Mouse (Mus musculus): Measurements from ENCODE around the gene Ube2i. TPM values are rescaled to one million over a fixed set of nuclear protein-coding genes. Genes with fewer than 3 reads are reported as not detected.
"Not testable (repeated sequence)": the region's sequence is repeated elsewhere in the genome, so short reads cannot be mapped to it uniquely, and the experiment has no call there.

The Ube2i gene
- polyA plus RNA-seq, 1 experiment = 246 TPM

- TF ChIP-seq REST (IDR thresholded peaks at IDR 0.05; ENCODE audit: insufficient read depth, insufficient read length) = no peak
- no peak for TF ChIP-seq POLR2A (IDR thresholded peaks at IDR 0.05; ENCODE audit: insufficient read length, low read depth)
- no peak for TF ChIP-seq TCF3 (IDR thresholded peaks at IDR 0.05; ENCODE audit: insufficient read length, low read depth)
- no peak for TF ChIP-seq USF1 (IDR thresholded peaks at IDR 0.05; ENCODE audit: low read depth)
- no peak for TF ChIP-seq CEBPB (IDR thresholded peaks at IDR 0.05; ENCODE audit: insufficient read depth, poor library complexity, severe bottlenecking)
- no peak for TF ChIP-seq MYOG (IDR thresholded peaks at IDR 0.05; ENCODE audit: control insufficient read depth in 1 of 3, insufficient read depth in 1 of 3, insufficient read length in 2 of 3, low read depth in 2 of 3)
- no peak for TF ChIP-seq E2F4 (IDR thresholded peaks at IDR 0.05; ENCODE audit: insufficient read depth)
- TF ChIP-seq MYOD1 (IDR thresholded peaks at IDR 0.05; ENCODE audit: control insufficient read depth in 1 of 3, insufficient read length in 2 of 3, low read depth in 2 of 3) = no peak
- TF ChIP-seq SRF (IDR thresholded peaks at IDR 0.05; ENCODE audit: control insufficient read depth, insufficient read length, low read depth) = no peak
- TF ChIP-seq MAX (IDR thresholded peaks at IDR 0.05; ENCODE audit: low read depth) = no peak
- no peak for TF ChIP-seq TCF12 (IDR thresholded peaks at IDR 0.05; ENCODE audit: insufficient read depth, poor library complexity, severe bottlenecking)
- TF ChIP-seq POLR2AphosphoS2 (IDR thresholded peaks at IDR 0.05; ENCODE audit: insufficient read length, low read depth) = no peak
- no peaks in the 10 kb centered on the region for H3K36me3 ChIP-seq (ENCODE audit: control insufficient read depth, insufficient read depth)
- H3K27me3 ChIP-seq (ENCODE audit: control insufficient read depth, insufficient read depth, insufficient read length) = no peaks in the 10 kb centered on the region
- no peak overlapping the region for H3K4me2 ChIP-seq (ENCODE audit: low read depth)
- H3K4me3 ChIP-seq = no peak overlapping the region
- H3ac ChIP-seq (ENCODE audit: control insufficient read depth, insufficient read length) = no peak overlapping the region
- no peaks in the 10 kb centered on the region for H3K79me2 ChIP-seq (ENCODE audit: control insufficient read depth, insufficient read depth)
Observed at GRCm38 (mm10) chr17:25230700-25231099, 43.7 kb downstream of the Ube2i start.

DNA sequence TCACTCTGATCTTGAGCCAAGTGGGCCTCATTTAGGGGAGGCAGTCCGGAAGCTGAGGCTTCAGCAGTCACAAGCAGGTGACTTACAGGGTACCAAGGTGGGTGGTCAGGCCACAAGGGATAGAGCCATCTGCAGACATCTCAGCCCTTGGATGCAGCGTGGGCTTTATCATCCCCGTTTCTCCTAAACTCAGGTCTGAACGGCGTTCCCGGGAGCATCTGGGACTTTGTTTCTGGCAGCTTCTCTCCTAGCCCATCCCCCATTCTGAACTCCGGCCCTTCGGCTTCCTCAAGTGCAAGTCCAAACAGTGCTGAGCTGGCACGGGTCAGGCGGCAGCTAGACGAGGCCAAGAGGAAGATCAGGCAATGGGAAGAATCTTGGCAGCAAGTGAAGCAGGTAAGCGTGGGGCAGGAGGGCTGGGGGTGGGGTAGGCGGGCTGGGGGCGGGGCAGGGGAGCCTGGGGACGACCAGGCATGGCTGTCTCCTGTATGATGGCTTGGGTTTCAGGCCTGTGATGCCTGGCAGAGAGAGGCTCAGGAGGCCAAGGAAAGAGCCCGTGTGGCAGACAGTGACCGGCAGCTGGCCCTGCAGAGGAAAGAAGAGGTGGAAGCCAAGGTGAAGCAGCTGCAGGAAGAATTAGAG, 44.3 kb downstream of the Ube2i start:
- not testable (repeated sequence) for H3K4me2 ChIP-seq (ENCODE audit: low read depth); H3K36me3 ChIP-seq (ENCODE audit: control insufficient read depth, insufficient read depth)

GRCm38 (mm10) chr17:25227991-25228390, 46.4 kb downstream of the Ube2i start:
- no peaks in the 10 kb centered on the region for H3K79me2 ChIP-seq (ENCODE audit: control insufficient read depth, insufficient read depth)
- H3K4me3 ChIP-seq = no peak overlapping the region
- H3K4me2 ChIP-seq (ENCODE audit: low read depth) = no peak overlapping the region
- TF ChIP-seq TCF3 (IDR thresholded peaks at IDR 0.05; ENCODE audit: insufficient read length, low read depth) (no peak), MYOG (IDR thresholded peaks at IDR 0.05; ENCODE audit: control insufficient read depth in 1 of 3, insufficient read depth in 1 of 3, insufficient read length in 2 of 3, low read depth in 2 of 3) (no peak), POLR2A (IDR thresholded peaks at IDR 0.05; ENCODE audit: insufficient read length, low read depth) (no peak), CEBPB (IDR thresholded peaks at IDR 0.05; ENCODE audit: insufficient read depth, poor library complexity, severe bottlenecking) (no peak), E2F4 (IDR thresholded peaks at IDR 0.05; ENCODE audit: insufficient read depth) (no peak), REST (IDR thresholded peaks at IDR 0.05; ENCODE audit: insufficient read depth, insufficient read length) (no peak), MYOD1 (IDR thresholded peaks at IDR 0.05; ENCODE audit: control insufficient read depth in 1 of 3, insufficient read length in 2 of 3, low read depth in 2 of 3) (no peak), POLR2AphosphoS2 (IDR thresholded peaks at IDR 0.05; ENCODE audit: insufficient read length, low read depth) (no peak), MAX (IDR thresholded peaks at IDR 0.05; ENCODE audit: low read depth) (no peak), SRF (IDR thresholded peaks at IDR 0.05; ENCODE audit: control insufficient read depth, insufficient read length, low read depth) (no peak)
- H3K27me3 ChIP-seq (ENCODE audit: control insufficient read depth, insufficient read depth, insufficient read length) = no peaks in the 10 kb centered on the region
- no peaks in the 10 kb centered on the region for H3K36me3 ChIP-seq (ENCODE audit: control insufficient read depth, insufficient read depth)
- no peak overlapping the region for H3ac ChIP-seq (ENCODE audit: control insufficient read depth, insufficient read length)

More for the DNA sequence above, 44.3 kb downstream of the Ube2i start:
- H3ac ChIP-seq (ENCODE audit: control insufficient read depth, insufficient read length); H3K79me2 ChIP-seq (ENCODE audit: control insufficient read depth, insufficient read depth); H3K4me3 ChIP-seq; H3K27me3 ChIP-seq (ENCODE audit: control insufficient read depth, insufficient read depth, insufficient read length): not testable (repeated sequence)

- H3K79me2 ChIP-seq (ENCODE audit: control insufficient read depth, insufficient read depth) = no peaks in the 10 kb centered on the region
- no peaks in the 10 kb centered on the region for H3K27me3 ChIP-seq (ENCODE audit: control insufficient read depth, insufficient read depth, insufficient read length)
- H3ac ChIP-seq (ENCODE audit: control insufficient read depth, insufficient read length) = no peak overlapping the region
- H3K4me3 ChIP-seq = no peak overlapping the region
- no peaks in the 10 kb centered on the region for H3K36me3 ChIP-seq (ENCODE audit: control insufficient read depth, insufficient read depth)
- H3K4me2 ChIP-seq (ENCODE audit: low read depth) = no peak overlapping the region
- TF ChIP-seq CEBPB (IDR thresholded peaks at IDR 0.05; ENCODE audit: insufficient read depth, poor library complexity, severe bottlenecking) = no peak
- no peak for TF ChIP-seq TCF12 (IDR thresholded peaks at IDR 0.05; ENCODE audit: insufficient read depth, poor library complexity, severe bottlenecking)
- no peak for TF ChIP-seq SRF (IDR thresholded peaks at IDR 0.05; ENCODE audit: control insufficient read depth, insufficient read length, low read depth)
- TF ChIP-seq USF1 (IDR thresholded peaks at IDR 0.05; ENCODE audit: low read depth) = no peak
- TF ChIP-seq TCF3 (IDR thresholded peaks at IDR 0.05; ENCODE audit: insufficient read length, low read depth) = no peak
- TF ChIP-seq POLR2A (IDR thresholded peaks at IDR 0.05; ENCODE audit: insufficient read length, low read depth) = no peak
- no peak for TF ChIP-seq MYOG (IDR thresholded peaks at IDR 0.05; ENCODE audit: control insufficient read depth in 1 of 3, insufficient read depth in 1 of 3, insufficient read length in 2 of 3, low read depth in 2 of 3)
- no peak for TF ChIP-seq REST (IDR thresholded peaks at IDR 0.05; ENCODE audit: insufficient read depth, insufficient read length)
- TF ChIP-seq E2F4 (IDR thresholded peaks at IDR 0.05; ENCODE audit: insufficient read depth) = no peak
- TF ChIP-seq MYOD1 (IDR thresholded peaks at IDR 0.05; ENCODE audit: control insufficient read depth in 1 of 3, insufficient read length in 2 of 3, low read depth in 2 of 3) = no peak
- no peak for TF ChIP-seq POLR2AphosphoS2 (IDR thresholded peaks at IDR 0.05; ENCODE audit: insufficient read length, low read depth)
Observed at GRCm38 (mm10) chr17:25225659-25226058, 48.8 kb downstream of the Ube2i start.

DNA sequence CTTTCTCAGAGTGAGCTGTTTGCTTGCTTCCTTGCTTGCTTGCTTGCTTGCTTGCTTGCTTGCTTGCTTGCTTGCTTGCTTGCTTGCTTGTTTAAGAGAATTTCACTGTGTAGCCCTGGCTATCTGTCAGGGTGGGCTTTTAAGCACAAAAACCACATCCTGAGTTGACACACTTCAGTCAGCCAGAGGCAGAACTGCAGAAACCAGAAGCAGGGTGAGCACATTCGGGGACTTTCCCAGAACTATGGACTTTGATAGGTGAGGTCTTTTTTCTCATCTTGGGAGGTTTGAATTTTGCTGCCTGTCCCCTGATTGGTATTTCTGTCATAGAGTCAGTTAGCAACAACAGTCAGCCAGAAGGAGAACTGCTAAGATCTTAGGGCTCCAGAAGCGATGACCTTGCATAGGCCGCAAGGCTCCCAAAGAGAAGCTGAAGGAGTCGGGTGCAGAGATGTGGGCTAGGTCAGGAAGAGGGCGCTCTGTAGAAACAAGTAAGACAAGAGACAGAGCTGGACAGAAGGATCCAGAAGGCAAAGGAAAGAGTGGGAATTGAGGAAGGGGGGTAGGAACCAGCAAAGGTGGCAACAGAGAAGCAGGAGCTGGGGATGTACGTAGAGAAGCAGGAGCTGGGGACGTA, 49.7 kb downstream of the Ube2i start:
- H3K4me2 ChIP-seq (ENCODE audit: low read depth) = no peak overlapping the region
- H3K27me3 ChIP-seq (ENCODE audit: control insufficient read depth, insufficient read depth, insufficient read length) = no peaks in the 10 kb centered on the region
- H3ac ChIP-seq (ENCODE audit: control insufficient read depth, insufficient read length) = no peak overlapping the region
- H3K36me3 ChIP-seq (ENCODE audit: control insufficient read depth, insufficient read depth) = no peaks in the 10 kb centered on the region
- H3K4me3 ChIP-seq = no peak overlapping the region
- no peak for TF ChIP-seq USF1 (IDR thresholded peaks at IDR 0.05; ENCODE audit: low read depth)
- TF ChIP-seq POLR2A (IDR thresholded peaks at IDR 0.05; ENCODE audit: insufficient read length, low read depth) = no peak
- no peak for TF ChIP-seq MYOG (IDR thresholded peaks at IDR 0.05; ENCODE audit: control insufficient read depth in 1 of 3, insufficient read depth in 1 of 3, insufficient read length in 2 of 3, low read depth in 2 of 3)
- no peaks in the 10 kb centered on the region for H3K79me2 ChIP-seq (ENCODE audit: control insufficient read depth, insufficient read depth)

All from myocyte (in vitro differentiated cells).